In genomic region chr19:32159168-32159567, GRCm38 (mm10) we compare ENCODE assay signal across 22 mouse cellular contexts. TPM values are rescaled to one million over a fixed set of nuclear protein-coding genes. Genes with fewer than 3 reads are reported as not detected.
DNase-seq lines count a peak whose midpoint lies in the region; ATAC-seq and TF ChIP-seq lines count a peak whose summit lies in the region.
"Had no signal": no experiment of that assay in that cellular context is flagged by ENCODE, and none has a peak within 500 bp of the region (broad histone marks: within the 10 kb centered on the region; RNA-seq: fewer than 3 reads in every experiment).

No protein-coding gene starts in this region.

- TF ChIP-seq EP300 in lung, postnatal 0 days (IDR thresholded peaks at IDR 0.05): peak; percentile 89

- H3K27ac ChIP-seq in lung, embryonic 16.5 days (ENCODE audit: low read length): no peak overlapping the region
- H3K27ac ChIP-seq in lung, postnatal 0 days (ENCODE audit: low read length): peak overlapping the region; percentile 3; the same call in 1 of the 2 replicates

- H3K36me3 ChIP-seq in lung, embryonic 16.5 days (ENCODE audit: control insufficient read depth, insufficient read depth, low read length): peaks cover 9% of the 10 kb centered on the region
- peaks cover 8% of the 10 kb centered on the region; the same call in 1 of the 2 replicates for H3K36me3 ChIP-seq in lung, postnatal 0 days (ENCODE audit: insufficient read depth, low read length)

- TF ChIP-seq POLR2A in lung, adult 2 months (IDR thresholded peaks at IDR 0.05; ENCODE audit: borderline replicate concordance, extremely low read depth, low read depth, low read length): no peak

- ATAC-seq in lung, embryonic 16.5 days (ENCODE audit: low read depth): peak; percentile 41; the same call in 1 of the 2 replicates
- peak; percentile 72 for ATAC-seq in lung, postnatal 0 days
- ATAC-seq: activated CD4-positive, CD25-positive, alpha-beta regulatory T cell, adult 4 months; CD4-positive, CD25-positive, alpha-beta regulatory T cell, adult 4 months; Patski had no signal

- no peaks in the 10 kb centered on the region for H3K27me3 ChIP-seq in lung, embryonic 16.5 days (ENCODE audit: control insufficient read depth, insufficient read depth, low read depth, low read length)
- H3K27me3 ChIP-seq in lung, postnatal 0 days (replicated peaks; ENCODE audit: insufficient read depth, low read length): no peaks in the 10 kb centered on the region
- H3K27me3 ChIP-seq: CH12.LX, Patski had no signal

- 72% methylated on average over 1 of the region's 1 CpGs for WGBS in lung, embryonic 16.5 days
- 51% methylated on average over 1 of the region's 1 CpGs for WGBS in lung, postnatal 0 days
- WGBS in lung, adult 2 months: 76% methylated on average over 1 of the region's 1 CpGs

- no peak overlapping the region for H3K9ac ChIP-seq in lung, embryonic 16.5 days (ENCODE audit: low read length)
- no peak overlapping the region for H3K9ac ChIP-seq in lung, postnatal 0 days (replicated peaks; ENCODE audit: low read depth)

- peaks cover 7% of the 10 kb centered on the region for H3K4me1 ChIP-seq in lung, embryonic 16.5 days (replicated peaks; ENCODE audit: control insufficient read depth, insufficient read depth, low read length)
- H3K4me1 ChIP-seq in lung, postnatal 0 days (ENCODE audit: insufficient read depth, low read depth, low read length): peaks cover 8% of the 10 kb centered on the region; the same call in 1 of the 2 replicates
- H3K4me1 ChIP-seq in lung, adult 2 months (ENCODE audit: control insufficient read depth, insufficient read depth, low read length): peaks cover 17% of the 10 kb centered on the region

- no peaks in the 10 kb centered on the region for H3K9me3 ChIP-seq in lung, embryonic 16.5 days (ENCODE audit: control insufficient read depth, low read length)
- no peaks in the 10 kb centered on the region for H3K9me3 ChIP-seq in lung, postnatal 0 days (ENCODE audit: low read length)
- H3K9me3 ChIP-seq: G1E had no signal

- H3K4me3 ChIP-seq in lung, embryonic 16.5 days (ENCODE audit: low read length): no peak overlapping the region
- H3K4me3 ChIP-seq in lung, postnatal 0 days (ENCODE audit: low read depth, low read length): no peak overlapping the region
- no peak overlapping the region for H3K4me3 ChIP-seq in lung, adult 2 months (replicated peaks; ENCODE audit: extremely low read depth, low read depth, low read length)

- no peak for DNase-seq in lung, postnatal 14 days
- DNase-seq in lung, postnatal 0 days (ENCODE audit: low spot score): peak; percentile 73
- no peak for DNase-seq in lung, adult 2 months
- peak; percentile 37 for DNase-seq in lung, postnatal 25 days (ENCODE audit: low spot score)
- DNase-seq in lung, postnatal 10 days: no peak
- peak; percentile 51 for DNase-seq in lung, postnatal 36 days
- DNase-seq in lung, postnatal 4 days: no peak
- DNase-seq: adrenal gland, adult 2 months; adrenal gland, adult 8-10 months; adrenal gland, postnatal 10 days; adrenal gland, postnatal 14 days; adrenal gland, postnatal 25 days; adrenal gland, postnatal 36 days; B cell, adult 2 months; cerebellum, adult 11 months; cerebellum, adult 11-12 months had no signal

- no peak for TF ChIP-seq CTCF in lung, postnatal 0 days (IDR thresholded peaks at IDR 0.05)
- TF ChIP-seq CTCF in lung, adult 2 months (IDR thresholded peaks at IDR 0.05; ENCODE audit: insufficient read depth, low read length): no peak

- no peak overlapping the region for H3K4me2 ChIP-seq in lung, embryonic 16.5 days (ENCODE audit: low read depth, low read length)
- no peak overlapping the region for H3K4me2 ChIP-seq in lung, postnatal 0 days (replicated peaks; ENCODE audit: low read depth, low read length)

RNA-seq across cellular contexts. Expression of gene Asah2, which starts 51.2 kb away (rescaled TPM):
- polyA plus RNA-seq in lung, embryonic 16.5 days (2015; fragmentation: Nextera tagmentation; extraction: Ambion mirVana): 2.2 and 2.6 TPM in 2 replicates
- 2.1 and 2.5 TPM in 2 replicates for polyA plus RNA-seq in lung, postnatal 0 days (2015; fragmentation: Nextera tagmentation; extraction: Ambion mirVana)
- 7.8 and 12.3 TPM in 2 replicates for polyA plus RNA-seq in lung, adult 2 months (2012; rRNA removed)

Comparison
In these comparisons a context has a peak if more than half of its experiments do, and no peak if none do; other contexts are left out.
1. DNase-seq: peak in lung, postnatal 0 days (single experiment), lung, postnatal 25 days (single experiment) and lung, postnatal 36 days (single experiment); none in lung, postnatal 14 days (single experiment), lung, adult 2 months (single experiment), lung, postnatal 10 days (single experiment) and lung, postnatal 4 days (0 of 2).